Mouse (Mus musculus) midbrain, postnatal 0 days (tissue): ENCODE measurements around the gene Gm17428. TPM values are rescaled to one million over a fixed set of nuclear protein-coding genes. Genes with fewer than 3 reads are reported as not detected.

Experiments used
- ATAC-seq: fragments of 200-750 bp; cut with Nextera tagmentation; 2 replicates; pipeline ENCODE4 v1.8.0; 2017; ENCODE audit warnings: moderate number of reproducible peaks, mild to moderate bottlenecking, moderate TSS enrichment, moderate library complexity; ENCODE audit not compliant: low FRiP score
- DNase-seq: peaks from one replicate; pipeline ENCODE4 v3.0.0-alpha.2; 2015; ENCODE audit warnings: low spot score
- H3K27ac ChIP-seq: fragments of 300-500 bp; sonication (generic); 2 replicates; pipeline ENCODE4 v1.5.1; 2014; ENCODE audit warnings: low read depth, mild to moderate bottlenecking, low read length, mixed read lengths
- H3K27me3 ChIP-seq: fragments of 300-500 bp; sonication (generic); 2 replicates; pipeline ENCODE4 v1.6.1; 2014; ENCODE audit warnings: low read length, control low read depth, mixed read lengths; ENCODE audit not compliant: insufficient read depth
- H3K36me3 ChIP-seq: fragments of 300-500 bp; sonication (generic); 2 replicates; pipeline ENCODE4 v1.6.1; 2014; ENCODE audit warnings: low read length, control low read depth, mixed read lengths; ENCODE audit not compliant: insufficient read depth
- H3K4me1 ChIP-seq: fragments of 300-500 bp; sonication (generic); 2 replicates; pipeline ENCODE4 v1.6.1; 2014; ENCODE audit warnings: mild to moderate bottlenecking, control low read depth, antibody characterized with exemption, low read length, mixed read lengths; ENCODE audit not compliant: insufficient read depth
- H3K4me2 ChIP-seq: fragments of 300-500 bp; sonication (generic); 2 replicates; pipeline ENCODE4 v1.6.1; 2014; ENCODE audit warnings: low read depth, mild to moderate bottlenecking, low read length, mixed read lengths; ENCODE audit not compliant: poor library complexity, severe bottlenecking
- H3K4me3 ChIP-seq: fragments of 300-500 bp; sonication (generic); 2 replicates; pipeline ENCODE4 v1.5.1; 2014; ENCODE audit warnings: low read depth, mild to moderate bottlenecking, low read length, moderate library complexity
- H3K9ac ChIP-seq: fragments of 300-500 bp; sonication (generic); replicated peaks from 2 replicates; pipeline ENCODE4 v1.6.1; 2014; ENCODE audit warnings: mild to moderate bottlenecking, low read length, moderate library complexity, mixed read lengths; ENCODE audit not compliant: poor library complexity, severe bottlenecking
- H3K9me3 ChIP-seq: fragments of 300-500 bp; sonication (generic); 2 replicates; pipeline ENCODE4 v1.6.1; 2016; ENCODE audit warnings: low read length, control low read depth
- CTCF ChIP-seq: IDR thresholded peaks from 2 replicates; pipeline ENCODE4 v1.5.1; 2016; ENCODE audit warnings: antibody characterized with exemption, mild to moderate bottlenecking
- WGBS: fragments of 180-500 bp; shearing (Covaris S2); extraction: QIAGEN DNeasy Blood & Tissue Kit; methylation state at CpG from one replicate; pipeline ENCODE4 v1.1.7; 2014; 5-methylcytosine and 5-hydroxymethylcytosine counted together
- polyA plus RNA-seq: library from polyadenylated mRNA; unstranded; fragments of >200 nt; fragmentation: Nextera tagmentation; extraction: Ambion mirVana; gene quantifications from 2 replicates; pipeline ENCODE4 v1.2.1, GENCODE M21; 2015
- total RNA-seq: library from RNA; depleted of rRNA; stranded (reverse); fragments of >200 nt; gene quantifications from 2 replicates; pipeline ENCODE4 v1.2.3, GENCODE M21; 2014; rRNA removed

Gene Gm17428
- total RNA-seq = not detected in 2 replicates
- not detected in 2 replicates for polyA plus RNA-seq

- Histone ChIP-seq H3K4me2 (no peak within 1 kb of the TSS), H3K27ac (0 out of 2 replicates have a peak within 1 kb of the TSS, but pooled peaks have one; percentile 12), H3K4me3 (no peak within 1 kb of the TSS), H3K9me3 (no peaks in the 10 kb centered on the region), H3K9ac (no peak within 1 kb of the TSS), H3K36me3 (no peaks in the 10 kb centered on the region), H3K4me1 (0 out of 2 replicates have a peak, but pooled peaks cover 4% of the 10 kb centered on the region), H3K27me3 (no peaks in the 10 kb centered on the region)
- TF ChIP-seq CTCF = no peak
- 80% methylated on average over 1 of the region's 1 CpGs for WGBS
- ATAC-seq (no peak), DNase-seq (no peak)
Observed at GRCm38 (mm10) chr14:54976633-54977032, at the start of gene Gm17428. TSS of gene Gm17428 (plus strand) at chr14:54976933.

GRCm38 (mm10) chr14:54927296-54927695, 49.4 kb upstream of the Gm17428 start:
- no peaks in the 10 kb centered on the region for H3K27me3 ChIP-seq
- H3K9me3 ChIP-seq = no peaks in the 10 kb centered on the region
- H3K9ac ChIP-seq = peak overlapping the region; percentile 80
- DNase-seq (no peak), ATAC-seq (no peak)
- peaks cover 12% of the 10 kb centered on the region; the same call in 1 of the 2 replicates for H3K4me1 ChIP-seq
- peak overlapping the region; percentile 49; the same call in 1 of the 2 replicates for H3K4me3 ChIP-seq
- peak overlapping the region; percentile 97 for H3K4me2 ChIP-seq
- peak overlapping the region; percentile 85 for H3K27ac ChIP-seq
- TF ChIP-seq CTCF = no peak
- WGBS = 21% methylated on average over 7 of the region's 7 CpGs
- no peaks in the 10 kb centered on the region for H3K36me3 ChIP-seq

GRCm38 (mm10) chr14:54929801-54930200, 46.9 kb upstream of the Gm17428 start:
- Histone ChIP-seq H3K27ac (no peak overlapping the region), H3K4me3 (no peak overlapping the region), H3K4me2 (no peak overlapping the region), H3K9ac (no peak overlapping the region), H3K4me1 (peaks cover 8% of the 10 kb centered on the region; the same call in 1 of the 2 replicates), H3K36me3 (no peaks in the 10 kb centered on the region), H3K27me3 (no peaks in the 10 kb centered on the region), H3K9me3 (no peaks in the 10 kb centered on the region)
- DNase-seq (no peak), ATAC-seq (no peak)
- 78% methylated on average over 5 of the region's 5 CpGs for WGBS
- TF ChIP-seq CTCF = no peak

- Histone ChIP-seq H3K27me3 (no peaks in the 10 kb centered on the region), H3K4me1 (0 out of 2 replicates have a peak, but pooled peaks cover 3% of the 10 kb centered on the region), H3K27ac (no peak overlapping the region), H3K36me3 (no peaks in the 10 kb centered on the region), H3K9me3 (no peaks in the 10 kb centered on the region), H3K4me2 (no peak overlapping the region), H3K4me3 (no peak overlapping the region), H3K9ac (no peak overlapping the region)
- WGBS = 21% methylated on average over 2 of the region's 2 CpGs
- ATAC-seq (no peak), DNase-seq (peak; percentile 46)
- no peak for TF ChIP-seq CTCF
Observed at GRCm38 (mm10) chr14:54930431-54930830, 46.3 kb upstream of the Gm17428 start.

GRCm38 (mm10) chr14:54932645-54933150, 44.0 kb upstream of the Gm17428 start, which contains the start of gene Il25:
TSS of gene Il25 (plus strand) at chr14:54932695.
- peak; percentile 51 for DNase-seq
- Histone ChIP-seq H3K4me3 (no peak within 1 kb of the TSS), H3K9me3 (no peaks in the 10 kb centered on the region), H3K27me3 (no peaks in the 10 kb centered on the region), H3K4me1 (no peaks in the 10 kb centered on the region), H3K36me3 (no peaks in the 10 kb centered on the region), H3K27ac (no peak within 1 kb of the TSS), H3K4me2 (no peak within 1 kb of the TSS), H3K9ac (no peak within 1 kb of the TSS)
- no peak for TF ChIP-seq CTCF
- no peak for ATAC-seq
- 39% methylated on average over 6 of the region's 6 CpGs for WGBS

GRCm38 (mm10) chr14:54935904-54936830, 40.6 kb upstream of the Gm17428 start, which contains the start of gene Cmtm5:
TSS of gene Cmtm5 (plus strand) at chr14:54936261.
- peak within 1 kb of the TSS; percentile 77 for H3K27ac ChIP-seq
- no peaks in the 10 kb centered on the region for H3K9me3 ChIP-seq
- H3K4me1 ChIP-seq = no peaks in the 10 kb centered on the region
- DNase-seq (peak; percentile 86), ATAC-seq (peak; percentile 88)
- peak within 1 kb of the TSS; percentile 20; the same call in 1 of the 2 replicates for H3K4me2 ChIP-seq
- peak; percentile 48 for TF ChIP-seq CTCF
- H3K9ac ChIP-seq = peak within 1 kb of the TSS; percentile 39
- H3K4me3 ChIP-seq = no peak within 1 kb of the TSS
- H3K27me3 ChIP-seq = no peaks in the 10 kb centered on the region
- H3K36me3 ChIP-seq = no peaks in the 10 kb centered on the region
- 21% methylated on average over 8 of the region's 8 CpGs for whole genome bisulfite sequencing
